Mouse (Mus musculus): ENCODE measurements around the gene Tmem86b.

DNA sequence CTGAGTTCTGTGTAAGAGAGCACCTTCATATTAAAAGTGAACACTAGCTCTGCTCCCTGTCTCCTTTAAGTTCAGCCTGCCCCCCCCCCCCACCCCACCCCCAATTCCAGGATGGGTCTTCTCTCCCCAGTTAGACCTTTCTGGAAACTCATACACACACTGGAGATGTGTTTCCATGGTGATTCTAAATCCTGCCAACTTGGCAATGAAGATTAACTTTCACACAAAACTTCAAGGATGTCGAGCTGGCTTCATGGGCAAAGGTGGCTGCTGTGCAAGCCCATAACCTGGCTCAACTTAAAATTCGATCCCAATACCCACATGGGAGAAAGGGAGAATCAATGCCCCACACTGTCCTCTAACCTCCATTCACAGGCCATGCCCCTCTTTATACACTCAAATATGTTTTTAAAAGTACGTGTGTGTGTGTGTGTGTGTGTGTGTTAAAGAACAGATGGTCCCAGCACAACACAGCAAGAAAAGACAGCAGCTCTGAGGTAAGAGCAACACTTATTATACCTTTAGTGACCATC is 28.8 kb upstream of the Tmem86b start:
- no peak for TF ChIP-seq CTCF (IDR thresholded peaks at IDR 0.05; ENCODE audit: borderline replicate concordance, extremely low read depth, insufficient read depth, insufficient read length)
- no peak for TF ChIP-seq POLR2A (IDR thresholded peaks at IDR 0.05; ENCODE audit: borderline replicate concordance, extremely low read depth, insufficient read depth, insufficient read length, poor library complexity, severe bottlenecking)

Measured in brain, embryonic 14.5 days (tissue).